Mouse (Mus musculus) lung, postnatal 14 days (tissue): ENCODE measurements around the gene Bach1.
"Not testable (repeated sequence)": the region's sequence is repeated elsewhere in the genome, so short reads cannot be mapped to it uniquely, and the experiment has no call there.

Source experiments
- DNase-seq: peaks from one replicate; pipeline ENCODE4 v3.0.0; 2021

The Bach1 gene

GRCm38 (mm10) chr16:87681848-87682247 lies 16.9 kb upstream of the Bach1 start:
- no peak for DNase-seq

- no peak for DNase-seq
Measured at GRCm38 (mm10) chr16:87686458-87686857, 12.3 kb upstream of the Bach1 start.

- DNase-seq, result no peak
Measured at GRCm38 (mm10) chr16:87687346-87687745, 11.4 kb upstream of the Bach1 start.

- DNase-seq, result not testable (repeated sequence)
Measured at GRCm38 (mm10) chr16:87688328-87688727, 10.4 kb upstream of the Bach1 start.

- DNase-seq, result peak; percentile 42
Measured at GRCm38 (mm10) chr16:87688823-87689222, 9.9 kb upstream of the Bach1 start.

- DNase-seq, result peak; percentile 36
Measured at GRCm38 (mm10) chr16:87689225-87689624, 9.5 kb upstream of the Bach1 start.

GRCm38 (mm10) chr16:87690506-87690905 lies 8.2 kb upstream of the Bach1 start:
- no peak for DNase-seq

- DNase-seq, result no peak
Measured at GRCm38 (mm10) chr16:87691102-87691501, 7.6 kb upstream of the Bach1 start.

- no peak for DNase-seq
Measured at GRCm38 (mm10) chr16:87692591-87692990, 6.2 kb upstream of the Bach1 start.

GRCm38 (mm10) chr16:87697707-87698365 lies 909 bp upstream of the Bach1 start:
- no peak for DNase-seq

- no peak for DNase-seq
Measured at GRCm38 (mm10) chr16:87699306-87699692, 554 bp downstream of the Bach1 start.

GRCm38 (mm10) chr16:87699693-87700394 lies 1.1 kb downstream of the Bach1 start:
- peak; percentile 48 for DNase-seq

- DNase-seq, result no peak
Measured at GRCm38 (mm10) chr16:87700395-87700765, 1.6 kb downstream of the Bach1 start.

GRCm38 (mm10) chr16:87701891-87702290 lies 3.1 kb downstream of the Bach1 start:
- no peak for DNase-seq

GRCm38 (mm10) chr16:87702881-87703280 lies 4.1 kb downstream of the Bach1 start:
- DNase-seq, result no peak

GRCm38 (mm10) chr16:87704225-87704624 lies 5.5 kb downstream of the Bach1 start:
- no peak for DNase-seq

GRCm38 (mm10) chr16:87705892-87706589 lies 7.3 kb downstream of the Bach1 start:
- DNase-seq, result no peak

GRCm38 (mm10) chr16:87707335-87707734 lies 8.6 kb downstream of the Bach1 start:
- no peak for DNase-seq

- DNase-seq, result no peak
Measured at GRCm38 (mm10) chr16:87708570-87708969, 9.8 kb downstream of the Bach1 start.

- DNase-seq, result no peak
Measured at GRCm38 (mm10) chr16:87709144-87709543, 10.4 kb downstream of the Bach1 start.

GRCm38 (mm10) chr16:87709971-87710370 lies 11.2 kb downstream of the Bach1 start:
- no peak for DNase-seq

- no peak for DNase-seq
Measured at GRCm38 (mm10) chr16:87711961-87712360, 13.2 kb downstream of the Bach1 start.

GRCm38 (mm10) chr16:87712986-87713693 lies 14.4 kb downstream of the Bach1 start:
- peak; percentile 29 for DNase-seq
